Mouse (Mus musculus): ENCODE data around the gene Ppp4c.

DNA sequence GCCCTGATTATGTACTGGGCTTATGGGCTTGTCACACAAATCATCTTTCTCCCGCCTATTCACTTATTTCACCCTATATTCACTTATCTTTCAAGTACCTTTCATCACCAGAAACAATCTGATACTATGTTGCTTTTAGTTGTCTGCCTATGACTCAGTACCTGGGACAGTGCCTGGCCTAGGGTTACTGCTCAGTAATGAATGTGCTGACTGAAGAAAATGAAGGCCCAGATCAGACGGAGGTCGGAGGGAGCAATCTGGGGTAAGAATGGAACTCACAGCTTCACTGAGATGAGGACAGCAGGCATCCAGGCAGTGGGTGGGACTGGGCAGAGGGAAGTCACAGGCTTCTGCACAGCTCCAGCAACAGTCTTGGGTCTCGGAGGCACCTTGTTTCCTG lies 15.1 kb upstream of the Ppp4c start:
- no peak for TF ChIP-seq CTCF (conservative IDR thresholded peaks at IDR 0.05; ENCODE audit: insufficient read depth, insufficient read length, low read depth, low read length)
- TF ChIP-seq POLR2A (IDR thresholded peaks at IDR 0.05; ENCODE audit: low read depth, low read length): no peak
